Mouse (Mus musculus) ES-Bruce4 (cell line): Measurements from ENCODE around the gene Cbarp.

Experiments
- EP300 ChIP-seq: IDR thresholded peaks from 2 replicates; pipeline ENCODE4 v1.6.1; 2011; ENCODE audit warnings: low read depth, low read length; ENCODE audit not compliant: insufficient read depth
- POLR2A ChIP-seq: IDR thresholded peaks from one replicate; pipeline ENCODE4 v1.8.1; 2011; ENCODE audit warnings: low read length; ENCODE audit not compliant: insufficient read depth

- TF ChIP-seq EP300, result 0 out of 2 replicates have a peak, but pooled peaks have one; percentile 2
- TF ChIP-seq POLR2A, result peak; percentile 32
These were observed 1.3 kb upstream of the Cbarp start for GRCm38 (mm10) chr10:80141786-80142529.
